8 mouse cellular contexts compared by ENCODE assay signal in the genomic region with DNA sequence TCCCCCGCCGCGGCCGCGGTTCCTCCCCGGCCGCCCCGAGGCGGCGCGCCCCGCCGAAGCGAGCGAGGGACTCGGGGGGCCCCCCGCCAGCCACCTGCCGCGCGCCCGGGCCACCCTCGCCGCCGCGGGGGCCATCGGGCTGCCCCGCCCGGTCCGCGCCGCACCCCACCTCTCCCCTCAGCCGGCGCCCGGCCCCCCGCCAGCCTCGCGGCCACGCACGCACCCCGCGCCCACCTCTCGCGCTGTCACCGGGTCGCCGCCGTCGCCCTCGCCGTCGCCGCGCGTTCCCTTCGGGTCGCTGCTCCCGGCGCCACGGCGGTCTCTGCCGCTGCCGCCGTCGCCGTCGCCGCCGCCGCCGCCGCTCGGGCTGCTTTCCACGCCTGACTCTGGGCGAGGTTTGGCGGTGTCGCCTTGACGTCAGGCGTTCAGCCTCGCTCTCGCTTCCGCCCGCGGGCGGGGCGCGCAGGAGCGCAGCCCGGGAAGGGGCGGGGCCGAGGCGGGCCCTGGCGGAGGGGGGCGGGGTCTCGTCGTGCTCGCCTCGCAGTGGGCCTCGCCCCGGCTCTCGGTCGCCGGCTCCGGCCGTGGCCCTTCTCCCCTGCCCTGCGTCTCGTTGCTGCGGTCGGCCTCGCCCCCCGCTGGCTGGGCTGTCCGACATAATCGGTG. TPM values are rescaled to one million over a fixed set of nuclear protein-coding genes. Genes with fewer than 3 reads are reported as not detected.
DNase-seq lines count a peak whose midpoint lies in the region; ATAC-seq and TF ChIP-seq lines count a peak whose summit lies in the region.

Gene Rap1b, minus strand, starts transcription at position 439 of the 663 bp plus-strand sequence.

- ATAC-seq in hindbrain, postnatal 0 days = peak; percentile 98
- peak; percentile 77 for ATAC-seq in megakaryocyte, adult 5-6 weeks (ENCODE audit: poor library complexity, severe bottlenecking)

- peak within 1 kb of the TSS; percentile 75 for H3K4me2 ChIP-seq in hindbrain, postnatal 0 days (ENCODE audit: low read depth, low read length)

- peak within 1 kb of the TSS; percentile 95 for H3K9ac ChIP-seq in hindbrain, postnatal 0 days (replicated peaks; ENCODE audit: low read length)

- peak within 1 kb of the TSS; percentile 98 for H3K4me3 ChIP-seq in gastrocnemius, adult 2 months
- H3K4me3 ChIP-seq in hindbrain, postnatal 0 days (ENCODE audit: low read length) = peak within 1 kb of the TSS; percentile 94
- peak within 1 kb of the TSS; percentile 81 for H3K4me3 ChIP-seq in left cerebral cortex, adult 2 months

- no peaks in the 10 kb centered on the region for H3K27me3 ChIP-seq in hindbrain, postnatal 0 days (ENCODE audit: insufficient read depth, low read length)

- H3K4me1 ChIP-seq in hindbrain, postnatal 0 days (ENCODE audit: insufficient read depth, low read length) = peaks cover 16% of the 10 kb centered on the region

- TF ChIP-seq CTCF in gastrocnemius, adult 2 months (IDR thresholded peaks at IDR 0.05) = no peak
- no peak for TF ChIP-seq CTCF in hindbrain, postnatal 0 days (IDR thresholded peaks at IDR 0.05; ENCODE audit: low read depth)
- no peak for TF ChIP-seq CTCF in left cerebral cortex, adult 2 months (IDR thresholded peaks at IDR 0.05)

- WGBS in hindbrain, postnatal 0 days = under 1% methylated on average over 85 of the region's 112 CpGs

- H3K36me3 ChIP-seq in hindbrain, postnatal 0 days (ENCODE audit: insufficient read depth, low read length) = no peaks in the 10 kb centered on the region

- intact Hi-C loops in gastrocnemius, adult 2 months (cut with DNase I) = loop anchor here (1.0 to 5.0 kb wide), 3 partner anchors 53 to 262 kb away; partner anchors contain the start of gene Nup107
- intact Hi-C loops in left cerebral cortex, adult 2 months (cut with DNase I) = loop anchor here (1.0 to 10.0 kb wide), 5 partner anchors 61 to 257 kb away; no protein-coding TSS in a partner anchor

- peak; percentile 58 for DNase-seq in WW6 (ENCODE audit: low read depth, low spot score)
- peak; percentile 96 to 98 for DNase-seq in cerebellum, postnatal 4 days (ENCODE audit: low spot score in 2 of 2)
- peak; percentile 99 for DNase-seq in gastrocnemius, adult 2 months
- peak; percentile 98 for DNase-seq in hindbrain, postnatal 0 days (ENCODE audit: low spot score)
- DNase-seq in left cerebral cortex, adult 2 months (ENCODE audit: extremely low spot score in 1 of 2, low spot score in 2 of 2) = peak; percentile 97 to 98
- peak; percentile 93 to 94 for DNase-seq in right cerebral cortex, adult 2 months (ENCODE audit: low spot score in 2 of 2)
- DNase-seq in urinary bladder, postnatal 14 days (ENCODE audit: low spot score) = peak; percentile 97

- no peaks in the 10 kb centered on the region for H3K9me3 ChIP-seq in hindbrain, postnatal 0 days (ENCODE audit: low read length)

- peak within 1 kb of the TSS; percentile 98 for H3K27ac ChIP-seq in gastrocnemius, adult 2 months
- H3K27ac ChIP-seq in hindbrain, postnatal 0 days = peak within 1 kb of the TSS; percentile 98
- peak within 1 kb of the TSS; percentile 99 for H3K27ac ChIP-seq in left cerebral cortex, adult 2 months

RNA-seq across cellular contexts. Expression of gene Rap1b, which starts in this region (rescaled TPM):
- 10 to 100 TPM; 18.6 to 26.4 TPM for total RNA-seq in gastrocnemius, adult 2 months (2021)
- 46.9 and 57.5 TPM in 2 replicates for total RNA-seq in hindbrain, postnatal 0 days (2014; rRNA removed)
- polyA plus RNA-seq in hindbrain, postnatal 0 days (2015; fragmentation: Nextera tagmentation; extraction: Ambion mirVana) = 142 and 143 TPM in 2 replicates
- total RNA-seq in left cerebral cortex, adult 2 months (2021) = 10 to 100 TPM; 59.7 to 61.2 TPM
- total RNA-seq in megakaryocyte, adult 5-6 weeks (2015) = 448 and 514 TPM in 2 replicates
- 174 and 218 TPM in 2 replicates for total RNA-seq in megakaryocyte, adult 5-6 weeks (2017)

Comparison
In these comparisons a context has a peak if more than half of its experiments do, and no peak if none do; other contexts are left out.
1. Peak in every context shown above with its lines: DNase-seq, ATAC-seq, H3K4me3 ChIP-seq and H3K27ac ChIP-seq.